ENCODE assay signal across 8 mouse cellular contexts in the genomic region with DNA sequence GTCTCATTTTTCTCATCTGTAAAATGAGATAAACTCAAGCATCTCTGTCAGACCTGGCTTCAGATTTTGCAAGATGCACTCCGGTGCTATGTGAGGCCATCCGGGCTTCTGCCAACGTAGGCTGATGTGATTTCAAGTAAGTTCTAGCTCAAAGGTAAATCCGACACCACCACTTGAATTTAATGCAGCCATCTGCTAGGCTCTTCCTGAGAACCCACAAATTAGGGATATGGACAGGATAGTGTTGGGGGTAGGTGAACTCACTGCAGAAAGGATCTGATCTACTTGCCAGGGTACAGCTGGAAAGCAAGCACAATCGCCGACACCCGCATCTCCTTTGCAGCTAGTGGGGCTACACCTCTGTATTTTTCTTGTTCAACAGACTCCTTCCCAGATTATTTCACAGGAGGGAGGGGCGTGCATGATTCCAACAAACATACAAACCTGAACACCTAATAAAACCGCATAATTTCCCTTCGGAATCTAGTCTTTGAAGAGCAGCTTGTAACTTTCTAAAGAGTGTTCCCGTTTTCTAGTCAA. TPM values are rescaled to one million over a fixed set of nuclear protein-coding genes. Genes with fewer than 3 reads are reported as not detected.
DNase-seq lines count a peak whose midpoint lies in the region; ATAC-seq and TF ChIP-seq lines count a peak whose summit lies in the region.

No protein-coding gene starts in this region.

- no peaks in the 10 kb centered on the region for H3K9me3 ChIP-seq in CH12.LX (replicated peaks; ENCODE audit: low read length)
- H3K9me3 ChIP-seq in forebrain, embryonic 11.5 days (ENCODE audit: control insufficient read depth, low read length): no peaks in the 10 kb centered on the region
- H3K9me3 ChIP-seq in liver, embryonic 12.5 days (replicated peaks): no peaks in the 10 kb centered on the region

- peaks cover 12 to 61% of the 10 kb centered on the region in 2 experiments for H3K4me1 ChIP-seq in CH12.LX (ENCODE audit: control insufficient read depth in 1 of 2, insufficient read depth in 2 of 2)
- peaks cover 10% of the 10 kb centered on the region for H3K4me1 ChIP-seq in forebrain, embryonic 11.5 days (replicated peaks; ENCODE audit: control insufficient read depth, insufficient read depth, low read length)
- H3K4me1 ChIP-seq in liver, embryonic 12.5 days: peaks cover 23% of the 10 kb centered on the region

- peak; percentile 47 for ATAC-seq in forebrain, embryonic 11.5 days (replicated peaks; ENCODE audit: low FRiP score)
- ATAC-seq in liver, embryonic 12.5 days: peak; percentile 17

- no peak for TF ChIP-seq CTCF in gastrocnemius, adult 2 months (IDR thresholded peaks at IDR 0.05)
- no peak for TF ChIP-seq CTCF in CH12.LX (conservative IDR thresholded peaks at IDR 0.05 in 1 of 2, IDR thresholded peaks at IDR 0.05 in 1 of 2; ENCODE audit: low read depth in 2 of 2, low read length in 2 of 2)

- no peak for TF ChIP-seq POLR2A in CH12.LX (IDR thresholded peaks at IDR 0.05; ENCODE audit: low read depth, low read length)

- 10% methylated on average over 11 of the region's 11 CpGs for WGBS in forebrain, embryonic 11.5 days
- 5% methylated on average over 11 of the region's 11 CpGs for WGBS in liver, embryonic 12.5 days (ENCODE audit: insufficient replicate concordance)

- DNase-seq in gastrocnemius, adult 2 months: no peak
- no peak for DNase-seq in gastrocnemius, postnatal 14 days
- no peak for DNase-seq in CH12.LX (ENCODE audit: extremely low read depth)
- DNase-seq in forebrain, embryonic 11.5 days (ENCODE audit: low spot score): peak; percentile 64
- DNase-seq in right cerebral cortex, adult 18-20 months: no peak
- no peak for DNase-seq in gastrocnemius, postnatal 4 days (ENCODE audit: low spot score in 2 of 2)
- no peak for DNase-seq in kidney, adult 8-10 months

- TF ChIP-seq RAD21 in CH12.LX (IDR thresholded peaks at IDR 0.05; ENCODE audit: low read depth, low read length): no peak

- intact Hi-C loops in gastrocnemius, adult 2 months (cut with DNase I): loop anchor here (10.0 kb wide), 1 partner anchor 312 kb away; a partner anchor contains a TSS
- intact Hi-C loops in gastrocnemius, postnatal 14 days (cut with DNase I; ENCODE audit: low total_unique reads): no loop called here

- H3K4me2 ChIP-seq in CH12.LX (ENCODE audit: insufficient read depth, low read depth, poor library complexity, severe bottlenecking): peak overlapping the region; percentile 90
- peak overlapping the region; percentile 66 for H3K4me2 ChIP-seq in forebrain, embryonic 11.5 days (ENCODE audit: low read depth, low read length, severe bottlenecking)
- peak overlapping the region; percentile 75 for H3K4me2 ChIP-seq in liver, embryonic 12.5 days

- TF ChIP-seq EP300 in CH12.LX (IDR thresholded peaks at IDR 0.05; ENCODE audit: low read length): no peak

- dilution Hi-C loops in CH12.LX (cut with MboI; ENCODE audit: extremely low pct_ligation_motif_present, extremely low pct_unique_long_range_greater_than_20kb, low sequenced_read_pairs): no loop called here

- in situ Hi-C loops in CH12.LX (cut with MboI; ENCODE audit: low pct_ligation_motif_present, low pct_unique_long_range_greater_than_20kb, low sequenced_read_pairs): no loop called here

- H3K36me3 ChIP-seq in CH12.LX (replicated peaks in 1 of 2; ENCODE audit: control insufficient read depth in 1 of 2, insufficient read depth in 1 of 2, low read length in 1 of 2): peaks cover 24 to 34% of the 10 kb centered on the region in 2 experiments
- peaks cover 16% of the 10 kb centered on the region for H3K36me3 ChIP-seq in forebrain, embryonic 11.5 days (ENCODE audit: control insufficient read depth, insufficient read depth, low read length)
- H3K36me3 ChIP-seq in liver, embryonic 12.5 days: peaks cover 32% of the 10 kb centered on the region

- H3K27me3 ChIP-seq in CH12.LX (replicated peaks): no peaks in the 10 kb centered on the region
- no peaks in the 10 kb centered on the region for H3K27me3 ChIP-seq in forebrain, embryonic 11.5 days (ENCODE audit: control insufficient read depth, insufficient read depth, low read length)
- H3K27me3 ChIP-seq in liver, embryonic 12.5 days (replicated peaks): peaks cover 43% of the 10 kb centered on the region

- H3K79me2 ChIP-seq in CH12.LX (replicated peaks; ENCODE audit: control insufficient read depth, extremely low read depth, insufficient read depth, poor library complexity, severe bottlenecking): peaks cover 32% of the 10 kb centered on the region

- H3K9ac ChIP-seq in CH12.LX (ENCODE audit: insufficient read depth, low read depth): peak overlapping the region; percentile 81
- H3K9ac ChIP-seq in forebrain, embryonic 11.5 days (ENCODE audit: low read length): peak overlapping the region; percentile 97
- peak overlapping the region; percentile 91 for H3K9ac ChIP-seq in liver, embryonic 12.5 days

- H3K4me3 ChIP-seq in gastrocnemius, adult 2 months: peak overlapping the region; percentile 97
- H3K4me3 ChIP-seq in CH12.LX (replicated peaks in 1 of 3; ENCODE audit: low read depth in 2 of 3, low read length in 2 of 3, poor library complexity in 1 of 3): peak overlapping the region; percentile 77 to 93 (median 89)
- peak overlapping the region; percentile 80 for H3K4me3 ChIP-seq in forebrain, embryonic 11.5 days (ENCODE audit: low read depth, low read length)
- peak overlapping the region; percentile 86 for H3K4me3 ChIP-seq in liver, embryonic 12.5 days

- H3K27ac ChIP-seq in gastrocnemius, adult 2 months: peak overlapping the region; percentile 94
- no peak overlapping the region for H3K27ac ChIP-seq in CH12.LX (ENCODE audit: insufficient read depth, low read depth)
- H3K27ac ChIP-seq in forebrain, embryonic 11.5 days (ENCODE audit: low read depth, low read length): 0 out of 2 replicates have a peak overlapping the region, but pooled peaks have one; percentile 31
- H3K27ac ChIP-seq in liver, embryonic 12.5 days: 0 out of 2 replicates have a peak overlapping the region, but pooled peaks have one; percentile 76

TF ChIP-seq in CH12.LX, 34 proteins besides CTCF, POLR2A, EP300 and RAD21:
- TF ChIP-seq USF2 (conservative IDR thresholded peaks at IDR 0.05; ENCODE audit: low read depth, low read length) (no peak), SIN3A (IDR thresholded peaks at IDR 0.05; ENCODE audit: low read length) (no peak), MXI1 (IDR thresholded peaks at IDR 0.05; ENCODE audit: low read depth, low read length) (no peak), POLR2AphosphoS2 (IDR thresholded peaks at IDR 0.05; ENCODE audit: low read depth, low read length) (no peak), NELFE (IDR thresholded peaks at IDR 0.05; ENCODE audit: low read depth, low read length) (no peak)

RNA-seq across cellular contexts. Expression of a gene that starts 0.5 kb away (rescaled TPM):
- total RNA-seq in gastrocnemius, adult 2 months (2021): 10 to 100 TPM; 28.5 to 30.8 TPM
- total RNA-seq in gastrocnemius, postnatal 14 days (2021): 10 to 100 TPM; 34.0 to 44.2 TPM
- total RNA-seq in CH12.LX (2012; rRNA removed) (241 and 287 TPM in 2 replicates), CH12.LX (2014; rRNA removed) (287 and 297 TPM in 2 replicates)
- 437 and 585 TPM in 2 replicates for polyA plus RNA-seq in CH12.LX (2012; ENCODE audit: insufficient read length, low read depth)
- 375 and 413 TPM in 2 replicates for polyA plus RNA-seq in forebrain, embryonic 11.5 days (2014; fragmentation: Nextera tagmentation; extraction: Ambion mirVana)
- 228 and 230 TPM in 2 replicates for polyA plus RNA-seq in liver, embryonic 12.5 days (2016; fragmentation: Nextera tagmentation; extraction: Ambion mirVana)
- 100 to 1,000 TPM in 1 of 2 experiments, 10 to 100 TPM in 1; 98.2 to 105 TPM for total RNA-seq in gastrocnemius, postnatal 4 days (2021)

RNA-seq across cellular contexts. Expression of a gene that starts 0.7 kb away (rescaled TPM):
- total RNA-seq in gastrocnemius, adult 2 months (2021): under 1 TPM; 0.36 to 0.59 TPM
- total RNA-seq in gastrocnemius, postnatal 14 days (2021): under 1 TPM; 0.89 to 0.92 TPM
- total RNA-seq in CH12.LX (2012; rRNA removed) (2.4 and 7.1 TPM in 2 replicates), CH12.LX (2014; rRNA removed) (1.7 and 2.2 TPM in 2 replicates)
- 3.7 and 4.7 TPM in 2 replicates for polyA plus RNA-seq in CH12.LX (2012; ENCODE audit: insufficient read length, low read depth)
- polyA plus RNA-seq in forebrain, embryonic 11.5 days (2014; fragmentation: Nextera tagmentation; extraction: Ambion mirVana): 1.6 and 1.9 TPM in 2 replicates
- polyA plus RNA-seq in liver, embryonic 12.5 days (2016; fragmentation: Nextera tagmentation; extraction: Ambion mirVana): 0.30 and 0.61 TPM in 2 replicates
- under 1 TPM; 0.60 to 0.91 TPM for total RNA-seq in gastrocnemius, postnatal 4 days (2021)

RNA-seq across cellular contexts. Expression of a gene that starts 11.2 kb away (rescaled TPM):
- total RNA-seq in gastrocnemius, adult 2 months (2021): 10 to 100 TPM; 23.3 to 29.7 TPM
- 10 to 100 TPM; 47.3 to 48.5 TPM for total RNA-seq in gastrocnemius, postnatal 14 days (2021)
- total RNA-seq in CH12.LX (2012; rRNA removed) (3.8 and 7.5 TPM in 2 replicates), CH12.LX (2014; rRNA removed) (1.5 TPM in 2 replicates)
- 3.9 and 4.0 TPM in 2 replicates for polyA plus RNA-seq in CH12.LX (2012; ENCODE audit: insufficient read length, low read depth)
- polyA plus RNA-seq in forebrain, embryonic 11.5 days (2014; fragmentation: Nextera tagmentation; extraction: Ambion mirVana): 10.0 and 10.2 TPM in 2 replicates
- 7.9 and 8.7 TPM in 2 replicates for polyA plus RNA-seq in liver, embryonic 12.5 days (2016; fragmentation: Nextera tagmentation; extraction: Ambion mirVana)
- 10 to 100 TPM; 89.8 to 92.6 TPM for total RNA-seq in gastrocnemius, postnatal 4 days (2021)

RNA-seq across cellular contexts. Expression of a gene that starts 48.6 kb away (rescaled TPM):
- total RNA-seq in gastrocnemius, adult 2 months (2021): not detected
- not detected for total RNA-seq in gastrocnemius, postnatal 14 days (2021)
- total RNA-seq in CH12.LX (2012; rRNA removed) (not detected in 2 replicates), CH12.LX (2014; rRNA removed) (not detected in 2 replicates)
- polyA plus RNA-seq in CH12.LX (2012; ENCODE audit: insufficient read length, low read depth): not detected in 2 replicates
- not detected in 2 replicates for polyA plus RNA-seq in forebrain, embryonic 11.5 days (2014; fragmentation: Nextera tagmentation; extraction: Ambion mirVana)
- polyA plus RNA-seq in liver, embryonic 12.5 days (2016; fragmentation: Nextera tagmentation; extraction: Ambion mirVana): 3.1 and 7.1 TPM in 2 replicates
- total RNA-seq in gastrocnemius, postnatal 4 days (2021): not detected

RNA-seq across cellular contexts. Expression of a gene that starts 56.3 kb away (rescaled TPM):
- total RNA-seq in gastrocnemius, adult 2 months (2021): not detected
- total RNA-seq in gastrocnemius, postnatal 14 days (2021): under 1 TPM in 1 of 2 experiments, not detected in 1; 0.29 TPM
- total RNA-seq in CH12.LX (2012; rRNA removed): 0.81 and 1.5 TPM in 2 replicates
- total RNA-seq in CH12.LX (2014; rRNA removed): 0.60 and 1.1 TPM in 2 replicates
- polyA plus RNA-seq in CH12.LX (2012; ENCODE audit: insufficient read length, low read depth): 0.49 and 0.93 TPM in 2 replicates
- polyA plus RNA-seq in forebrain, embryonic 11.5 days (2014; fragmentation: Nextera tagmentation; extraction: Ambion mirVana): not detected in 2 replicates
- polyA plus RNA-seq in liver, embryonic 12.5 days (2016; fragmentation: Nextera tagmentation; extraction: Ambion mirVana): 27.7 and 79.1 TPM in 2 replicates
- not detected for total RNA-seq in gastrocnemius, postnatal 4 days (2021)
